Mouse (Mus musculus) inflammation-experienced regulatory T-cells, adult 6 months (primary cell): ENCODE data around the gene Lcorl. TPM values are rescaled to one million over a fixed set of nuclear protein-coding genes. Genes with fewer than 3 reads are reported as not detected.
A peak's percentile ranks its signal among the peaks of the same experiment; 100 is the strongest.

Experiments used
- ATAC-seq: one replicate; pipeline ENCODE4 v1.8.0; 2017
- polyA plus RNA-seq, 3 experiments: library from polyadenylated mRNA; unstranded; fragments of 100-300 nt; shearing (Covaris generic); gene quantifications; one replicate each; pipeline ENCODE4 v1.2.1; 2017

Gene Lcorl
- polyA plus RNA-seq, result 10 to 100 TPM; 10.7 to 16.6 (median 14.7) TPM

DNA sequence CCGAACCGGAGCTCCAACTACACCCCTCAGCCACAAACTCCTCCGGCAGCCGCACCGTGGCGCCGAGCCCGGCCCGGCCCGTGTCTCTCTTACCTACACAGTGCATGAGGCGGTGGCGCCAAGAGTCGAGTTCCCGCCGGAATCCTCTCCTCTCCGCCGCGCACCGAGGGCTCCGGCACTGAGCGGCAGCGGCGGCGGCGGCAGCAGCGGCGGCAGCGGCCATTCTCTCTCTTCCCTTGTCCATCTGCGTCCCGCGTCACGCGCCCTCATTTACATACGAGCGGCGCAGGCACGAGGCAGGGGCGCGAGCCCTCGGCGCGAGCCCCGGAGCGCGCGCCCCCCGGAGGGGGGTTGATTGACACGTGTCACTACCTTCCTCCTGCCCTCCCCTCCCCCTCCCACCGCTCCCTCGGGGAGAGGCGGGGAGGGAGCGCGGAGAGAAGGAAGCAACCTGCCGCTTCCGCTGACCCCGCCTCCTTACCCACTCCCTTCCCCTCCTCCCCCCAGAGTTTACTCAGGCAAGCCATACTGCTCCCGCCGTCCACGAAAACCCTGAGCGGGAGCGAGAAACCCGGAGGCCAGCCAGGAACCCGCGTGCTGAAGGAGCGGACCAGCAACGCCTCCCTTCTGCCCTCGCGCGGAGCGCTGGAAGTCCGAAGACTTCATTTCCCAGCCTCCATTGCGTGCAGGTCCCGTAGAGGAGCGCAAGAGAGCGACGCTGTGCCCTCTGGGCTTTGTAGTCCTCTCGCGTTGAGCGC lies at the start of gene Lcorl:
Gene Lcorl, minus strand, starts transcription at position 362 of the 758 bp plus-strand sequence.
- ATAC-seq, result peak; percentile 84

- no peak for ATAC-seq
Observed at GRCm38 (mm10) chr5:45904683-45905082, 47.3 kb upstream of the Lcorl start.

DNA sequence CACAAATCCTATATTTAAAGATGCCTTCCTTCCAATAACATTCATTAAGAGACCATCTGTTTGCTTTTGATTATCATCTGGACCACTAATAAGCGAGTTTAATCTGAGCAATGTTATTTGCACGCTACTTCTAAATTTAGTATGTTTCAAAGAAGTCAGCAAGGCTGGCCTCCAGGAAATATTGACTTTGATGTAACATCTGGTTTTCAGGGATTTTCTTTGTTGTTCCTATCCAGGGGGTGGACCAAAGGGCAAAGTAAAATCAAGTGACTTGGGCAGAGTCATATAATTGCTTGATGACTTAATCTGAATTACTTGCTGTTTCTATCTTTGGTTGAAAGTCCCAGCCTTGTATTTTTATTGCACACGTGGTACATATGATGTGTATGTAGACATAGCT lies 45.8 kb upstream of the Lcorl start:
- no peak for ATAC-seq

- ATAC-seq, result no peak
Observed at GRCm38 (mm10) chr5:45895362-45895761, 37.9 kb upstream of the Lcorl start.

DNA sequence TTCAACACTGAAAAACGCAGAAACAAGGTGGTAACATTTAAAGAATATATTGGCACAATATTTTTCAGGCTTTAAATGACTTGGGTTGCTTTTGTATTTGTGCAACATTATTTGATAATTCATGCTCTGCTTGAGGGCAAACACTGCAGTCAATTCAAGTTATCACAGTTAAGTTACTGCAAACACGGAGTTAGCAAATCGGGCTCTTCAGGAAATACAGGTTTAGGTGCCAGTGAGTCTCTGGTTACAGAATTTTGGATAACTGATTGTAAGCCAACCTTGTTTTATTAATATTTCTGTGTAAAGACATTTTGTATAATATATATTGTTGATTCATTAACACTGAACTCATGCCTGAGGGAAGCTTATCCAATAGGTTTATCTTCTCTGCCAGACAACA lies 36.3 kb upstream of the Lcorl start:
- no peak for ATAC-seq

DNA sequence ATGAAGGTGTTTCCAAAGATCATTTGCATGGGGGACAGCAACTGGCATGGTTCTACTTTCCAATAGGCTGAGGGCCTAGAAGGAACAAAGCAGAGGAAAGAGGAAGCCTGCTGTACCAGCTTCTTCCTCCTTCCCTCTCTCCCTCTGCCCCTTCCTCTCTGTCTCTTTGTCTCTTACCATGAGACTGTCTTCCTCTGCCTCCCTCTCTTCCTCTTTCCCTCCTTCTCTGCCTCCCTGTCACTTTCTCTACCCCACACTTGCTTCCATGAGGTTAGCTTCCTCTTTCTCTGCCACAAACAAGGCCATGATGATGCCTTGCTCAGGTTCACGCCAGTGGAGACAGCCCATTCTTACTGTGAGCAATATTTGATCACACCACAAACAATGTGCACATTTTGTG lies 18.9 kb upstream of the Lcorl start:
- no peak for ATAC-seq

DNA sequence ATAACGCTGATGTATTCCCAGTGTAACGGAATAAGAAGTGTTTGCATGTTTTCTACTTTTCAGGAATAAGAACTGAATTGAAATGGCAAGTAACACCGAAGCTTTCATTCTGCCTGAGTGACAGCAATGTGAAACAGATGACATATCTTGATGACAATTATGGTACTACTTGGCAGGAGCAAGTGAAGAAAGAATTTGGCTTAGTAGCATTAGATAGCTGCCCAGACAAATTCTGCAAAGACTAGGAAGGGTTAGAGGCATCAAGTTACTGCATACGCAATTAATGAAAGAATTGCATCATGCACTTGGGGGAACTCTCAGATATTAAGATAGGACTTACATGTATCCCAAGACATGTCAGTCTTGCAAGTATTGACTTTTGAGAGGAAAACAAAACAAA lies 18.1 kb upstream of the Lcorl start:
- no peak for ATAC-seq

DNA sequence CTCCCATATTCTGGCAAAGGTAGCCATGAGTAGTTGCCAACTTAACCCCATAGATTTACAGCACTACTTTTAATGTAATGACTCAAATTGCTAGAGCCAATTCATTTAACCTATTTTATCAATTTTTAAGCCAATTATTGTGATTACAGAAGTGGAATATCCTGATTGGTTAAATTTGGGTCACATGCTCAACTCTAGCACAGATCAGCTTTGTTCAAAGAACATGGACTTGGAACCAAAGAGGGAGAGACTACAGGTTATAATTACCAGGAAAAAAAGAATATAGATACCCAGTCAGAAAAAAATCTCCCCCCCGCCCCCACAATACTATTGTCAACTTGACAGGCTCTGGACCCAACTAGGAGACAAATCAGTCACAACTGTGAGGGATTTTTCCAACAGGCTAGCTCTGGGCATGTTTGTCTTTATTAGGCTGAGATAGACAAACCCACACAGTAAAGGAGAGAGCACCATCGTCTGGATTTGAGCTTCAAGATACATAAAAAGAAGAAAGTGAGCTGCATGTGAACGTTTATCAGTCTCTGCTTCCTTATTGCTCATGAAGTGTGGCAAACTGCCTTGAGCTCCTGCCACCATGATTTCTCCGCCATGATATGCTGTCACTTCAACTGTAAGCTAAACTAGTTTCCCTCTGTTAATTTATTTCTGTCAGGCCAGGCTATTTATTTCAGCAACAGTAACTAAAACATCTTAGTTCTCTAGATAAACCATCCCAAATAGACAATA lies 17.0 kb upstream of the Lcorl start:
- ATAC-seq, result no peak

DNA sequence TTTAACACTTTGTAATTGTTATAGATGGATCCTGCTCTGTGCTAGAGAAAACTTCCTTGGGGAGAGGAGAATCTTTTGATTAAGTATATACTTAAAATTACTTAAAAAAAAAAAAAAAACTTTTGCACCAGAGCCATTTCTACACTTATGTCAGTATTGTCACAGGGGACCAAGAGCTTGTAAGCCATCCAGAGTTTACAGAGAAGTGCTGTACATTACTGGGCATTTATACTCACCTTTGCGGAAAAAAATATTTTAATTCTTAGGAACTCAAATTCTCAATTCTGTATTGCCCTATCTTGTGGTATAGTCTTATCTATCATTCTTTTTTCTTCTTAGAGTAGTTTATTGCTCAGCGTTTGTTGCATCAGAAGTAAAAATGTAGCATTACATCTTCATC lies 953 bp upstream of the Lcorl start:
- no peak for ATAC-seq

GRCm38 (mm10) chr5:45856876-45857253 lies 550 bp downstream of the Lcorl start:
- peak; percentile 6 for ATAC-seq

DNA sequence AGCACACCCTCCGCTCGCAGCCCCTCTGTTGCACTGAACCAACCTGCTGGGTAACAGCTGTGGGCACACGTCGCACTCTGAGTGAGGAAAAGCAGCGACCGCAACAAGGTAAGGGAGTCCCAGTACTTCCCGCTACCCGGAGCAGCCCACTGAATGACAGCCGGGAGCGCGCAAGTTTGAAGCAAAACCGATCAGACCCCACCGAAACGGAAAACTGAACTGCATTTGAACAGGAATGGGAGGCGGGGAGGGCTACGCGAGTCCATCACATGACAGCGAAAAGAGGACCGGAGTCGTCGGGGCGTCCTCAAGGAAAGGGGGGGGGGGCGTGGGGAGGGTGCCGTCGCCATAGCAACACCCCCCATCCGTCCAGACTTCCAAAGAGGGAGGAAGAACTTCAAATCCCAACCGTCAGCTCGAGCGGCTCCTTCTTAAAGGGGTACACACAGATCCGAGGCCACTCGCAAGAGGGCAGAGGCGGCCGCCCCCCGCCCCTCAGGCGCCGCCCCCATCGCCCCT lies 1.1 kb downstream of the Lcorl start:
- peak; percentile 11 for ATAC-seq

DNA sequence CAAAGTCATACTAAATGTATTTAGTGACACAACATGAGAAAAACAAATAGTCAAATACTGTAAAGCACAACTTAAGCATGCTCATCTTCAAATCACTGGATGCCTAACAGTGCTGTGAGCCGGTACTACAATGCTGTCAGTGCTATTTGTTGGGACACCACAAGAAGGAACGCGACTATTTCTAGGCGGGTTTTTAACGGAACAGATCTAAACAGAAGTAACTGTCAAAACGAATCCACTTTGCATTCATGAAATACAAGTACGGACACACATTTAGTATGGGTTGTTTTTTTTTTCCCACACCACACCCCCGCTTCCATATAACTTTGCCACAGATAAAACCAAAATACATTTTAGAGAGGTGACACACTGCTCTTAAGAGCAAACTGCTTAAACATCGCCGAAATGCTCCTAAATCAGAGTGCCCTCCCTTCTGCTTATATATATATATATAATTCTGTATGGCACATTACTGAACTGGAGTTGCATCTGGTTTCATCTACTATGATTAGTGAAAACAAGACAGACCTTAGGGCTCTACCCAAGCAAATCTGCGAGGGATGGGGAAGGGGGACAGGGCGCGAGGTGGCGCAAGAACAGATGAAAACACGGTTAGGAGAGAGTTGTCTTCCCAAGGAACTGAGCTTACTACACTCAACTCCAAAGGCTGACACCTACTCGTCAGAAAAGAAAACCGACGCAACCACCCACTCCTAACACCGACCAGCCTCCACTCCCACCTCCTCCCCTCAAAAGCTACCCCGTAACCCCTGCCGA lies 1.7 kb downstream of the Lcorl start:
- ATAC-seq, result no peak

GRCm38 (mm10) chr5:45844723-45845122 lies 12.7 kb downstream of the Lcorl start:
- no peak for ATAC-seq

DNA sequence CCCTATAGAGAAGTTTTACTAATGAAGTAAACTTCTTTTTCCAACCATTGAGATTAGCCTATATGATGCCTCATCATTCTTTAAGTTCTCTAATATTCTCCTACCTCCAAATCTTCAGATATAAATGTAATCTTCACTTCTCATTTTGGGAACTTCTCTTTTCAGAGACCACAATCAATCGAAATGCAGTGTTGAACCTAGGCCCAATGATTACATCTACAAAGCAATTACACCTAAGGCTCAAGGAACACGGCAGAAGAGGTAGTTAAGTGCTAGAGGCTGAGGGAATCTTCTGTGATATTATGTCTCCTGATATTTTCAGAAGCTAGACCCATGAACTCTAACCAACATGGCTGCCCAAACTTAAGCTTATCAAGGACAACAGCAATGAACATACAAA lies 22.3 kb downstream of the Lcorl start:
- no peak for ATAC-seq

- ATAC-seq, result no peak
Observed at GRCm38 (mm10) chr5:45811527-45811926, 45.9 kb downstream of the Lcorl start.

- ATAC-seq, result no peak
Observed at GRCm38 (mm10) chr5:45791864-45792263, 65.6 kb downstream of the Lcorl start.

GRCm38 (mm10) chr5:45790221-45790620 lies 67.2 kb downstream of the Lcorl start:
- ATAC-seq, result no peak

DNA sequence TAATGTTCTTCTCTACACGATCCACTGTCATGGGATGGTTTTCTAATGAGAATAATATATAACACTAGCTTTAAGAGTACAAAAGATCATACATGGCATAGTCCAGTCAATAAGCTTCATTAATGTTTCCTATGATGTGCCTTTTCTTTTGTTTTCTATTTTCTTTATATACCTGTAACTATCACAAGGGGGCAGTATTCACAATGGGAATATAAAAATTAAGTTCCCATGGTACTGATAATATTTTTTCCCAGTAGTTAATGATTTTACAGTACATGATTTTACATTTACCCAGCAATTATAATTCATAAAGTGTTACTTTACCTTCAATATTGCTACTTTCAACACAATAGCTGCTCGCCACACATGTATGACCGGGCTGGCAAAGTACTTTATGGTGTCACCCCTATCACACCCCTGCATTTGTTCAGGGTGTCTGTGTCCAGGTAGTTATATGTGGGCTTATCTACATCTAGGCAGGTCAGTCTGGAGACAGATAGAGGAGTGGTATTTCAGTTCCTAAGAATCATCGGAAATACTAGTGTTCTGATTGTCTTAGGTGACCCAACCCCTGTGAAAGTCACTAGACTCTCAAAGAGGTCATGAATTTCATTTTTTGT lies 99.8 kb downstream of the Lcorl start:
- no peak for ATAC-seq

- ATAC-seq, result no peak
Observed at GRCm38 (mm10) chr5:45737911-45738310, 119.5 kb downstream of the Lcorl start.

GRCm38 (mm10) chr5:45733751-45734150 lies 123.7 kb downstream of the Lcorl start:
- ATAC-seq, result no peak

DNA sequence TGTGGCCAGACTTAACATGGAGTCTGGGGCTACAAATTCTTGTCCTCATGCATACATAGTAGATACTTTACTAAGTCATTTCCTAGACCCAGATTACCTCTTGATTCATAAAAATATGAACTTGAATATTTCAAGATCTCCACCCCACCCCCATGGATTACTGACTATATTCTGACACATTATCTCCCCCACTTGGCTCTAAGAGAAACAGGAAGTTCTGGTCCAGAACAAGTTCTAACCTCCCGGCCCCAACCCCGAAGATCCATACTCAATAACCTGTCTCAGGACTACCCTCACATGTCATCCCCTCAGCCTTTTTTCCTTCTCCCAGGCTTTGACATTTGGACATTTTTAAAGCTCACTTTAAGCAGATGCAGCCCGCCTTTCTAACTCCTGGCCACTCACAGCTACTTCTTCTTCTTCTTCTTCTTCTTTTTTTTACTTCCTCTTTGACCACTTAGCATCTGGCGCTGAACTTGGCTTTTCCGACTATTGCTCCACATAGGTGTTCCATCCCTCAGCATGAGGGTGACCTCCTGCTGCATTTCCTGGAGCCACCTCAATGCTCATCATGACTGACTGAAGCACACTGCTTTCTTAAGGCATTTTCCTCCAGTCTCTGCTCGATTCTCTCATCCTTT lies 138.4 kb downstream of the Lcorl start:
- ATAC-seq, result no peak

GRCm38 (mm10) chr5:45709653-45710052 lies 147.8 kb downstream of the Lcorl start:
- ATAC-seq, result no peak
